Mouse (Mus musculus): ENCODE results near the gene Lrit2. TPM values are rescaled to one million over a fixed set of nuclear protein-coding genes. Genes with fewer than 3 reads are reported as not detected.

The Lrit2 gene
- not detected in 2 replicates for polyA plus RNA-seq (2014; fragmentation: Nextera tagmentation; extraction: Ambion mirVana)

DNA sequence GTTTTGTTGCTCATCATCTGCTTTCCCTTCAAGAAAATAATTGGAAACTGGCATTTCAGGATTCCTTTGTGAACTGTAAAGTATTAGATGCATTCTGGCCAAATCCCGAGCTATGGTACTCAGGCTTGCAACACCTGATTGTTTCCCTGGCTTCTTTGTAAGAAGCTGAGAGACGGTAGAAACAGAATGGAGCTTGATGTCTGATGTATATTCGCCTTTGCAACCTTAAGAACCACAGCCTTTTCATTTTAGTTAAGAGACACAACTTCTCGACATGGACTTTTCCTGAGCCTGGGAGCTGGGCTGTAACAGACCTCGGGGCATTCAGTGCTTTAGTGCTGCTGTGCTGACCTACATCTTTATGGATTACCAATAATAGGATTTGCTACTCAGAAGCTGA lies at the start of gene Lrit2:
Gene Lrit2 (plus strand): TSS at position 301 of the 400 bp plus-strand sequence.
- no peak within 1 kb of the TSS for H3K4me3 ChIP-seq (ENCODE audit: low read depth, low read length)
- H3K4me2 ChIP-seq: no peak within 1 kb of the TSS
- no peak within 1 kb of the TSS for H3K9ac ChIP-seq (ENCODE audit: low read depth, low read length)
- 70% methylated on average over 5 of the region's 5 CpGs for WGBS (ENCODE audit: insufficient replicate concordance)
- H3K27me3 ChIP-seq (ENCODE audit: control insufficient read depth, insufficient read depth, low read length): no peaks in the 10 kb centered on the region
- no peak for ATAC-seq (replicated peaks; ENCODE audit: insufficient number of reproducible peaks, low FRiP score, low TSS enrichment)
- no peak within 1 kb of the TSS for H3K27ac ChIP-seq (ENCODE audit: low read depth, low read length)
- no peaks in the 10 kb centered on the region for H3K4me1 ChIP-seq (ENCODE audit: control insufficient read depth, insufficient read depth, low read length)
- no peaks in the 10 kb centered on the region for H3K9me3 ChIP-seq (replicated peaks; ENCODE audit: control insufficient read depth, low read length)
- H3K36me3 ChIP-seq (ENCODE audit: control insufficient read depth, insufficient read depth, low read length): no peaks in the 10 kb centered on the region

DNA sequence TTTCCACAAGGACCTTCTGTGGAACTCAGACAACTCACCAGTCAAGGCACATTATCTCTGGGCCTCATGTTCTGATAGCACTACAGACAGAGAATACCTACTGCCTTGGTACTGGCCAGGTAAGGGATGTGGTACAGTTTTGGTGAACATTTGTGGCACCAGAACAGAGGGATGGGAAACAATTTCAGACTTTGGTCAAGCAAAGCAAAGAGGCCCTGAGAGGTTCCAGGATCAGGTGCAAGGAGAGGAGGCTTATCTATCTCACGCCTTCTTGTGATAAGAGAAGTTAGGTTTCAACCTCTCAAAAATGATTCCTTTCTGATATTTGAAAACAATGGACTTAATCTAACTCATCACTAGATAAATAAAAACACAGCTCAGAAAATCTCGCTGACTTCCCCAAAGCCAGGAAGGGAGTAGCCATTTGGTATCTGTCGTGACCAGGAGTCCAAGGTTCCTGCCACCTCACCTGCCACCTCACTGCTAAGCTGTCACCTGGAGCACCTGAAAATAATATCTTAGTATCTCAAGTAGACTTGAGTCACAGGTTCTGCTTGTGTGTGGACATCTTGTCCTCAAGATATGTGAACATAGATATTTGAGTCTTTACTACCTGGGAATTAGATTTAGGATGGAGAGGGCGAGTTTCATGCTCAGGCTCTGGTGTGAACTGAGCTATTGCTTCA lies 40.3 kb upstream of the Lrit2 start:
- H3K27ac ChIP-seq (ENCODE audit: low read depth, low read length): no peak overlapping the region
- H3K4me3 ChIP-seq (ENCODE audit: low read depth, low read length): no peak overlapping the region
- H3K4me2 ChIP-seq: no peak overlapping the region
- H3K4me1 ChIP-seq (ENCODE audit: control insufficient read depth, insufficient read depth, low read length): no peaks in the 10 kb centered on the region
- no peaks in the 10 kb centered on the region for H3K36me3 ChIP-seq (ENCODE audit: control insufficient read depth, insufficient read depth, low read length)
- H3K9ac ChIP-seq (ENCODE audit: low read depth, low read length): no peak overlapping the region
- H3K9me3 ChIP-seq (replicated peaks; ENCODE audit: control insufficient read depth, low read length): no peaks in the 10 kb centered on the region
- ATAC-seq (replicated peaks; ENCODE audit: insufficient number of reproducible peaks, low FRiP score, low TSS enrichment): no peak
- 64% methylated on average over 4 of the region's 4 CpGs for WGBS (ENCODE audit: insufficient replicate concordance)
- no peaks in the 10 kb centered on the region for H3K27me3 ChIP-seq (ENCODE audit: control insufficient read depth, insufficient read depth, low read length)

DNA sequence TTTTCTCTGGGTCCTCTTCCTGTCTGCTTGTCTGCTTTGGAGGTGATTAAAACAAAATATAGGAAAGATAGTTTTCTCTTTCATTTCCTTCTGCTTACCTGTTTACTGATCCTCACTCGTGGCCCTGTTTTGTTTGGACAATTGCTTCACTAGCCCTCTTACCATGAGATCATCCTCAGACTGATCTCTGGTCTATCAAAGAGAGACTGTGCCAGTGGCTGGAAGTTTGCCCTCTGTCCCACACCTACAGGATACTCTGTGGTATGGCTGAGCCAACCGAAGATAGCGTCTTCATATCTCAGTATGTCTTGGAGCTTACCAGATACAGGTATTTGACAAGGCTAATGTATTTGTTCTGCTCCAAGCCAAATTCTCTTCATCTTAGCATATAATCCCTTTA lies 39.8 kb upstream of the Lrit2 start:
- no peak for ATAC-seq (replicated peaks; ENCODE audit: insufficient number of reproducible peaks, low FRiP score, low TSS enrichment)
- H3K27ac ChIP-seq (ENCODE audit: low read depth, low read length): no peak overlapping the region

DNA sequence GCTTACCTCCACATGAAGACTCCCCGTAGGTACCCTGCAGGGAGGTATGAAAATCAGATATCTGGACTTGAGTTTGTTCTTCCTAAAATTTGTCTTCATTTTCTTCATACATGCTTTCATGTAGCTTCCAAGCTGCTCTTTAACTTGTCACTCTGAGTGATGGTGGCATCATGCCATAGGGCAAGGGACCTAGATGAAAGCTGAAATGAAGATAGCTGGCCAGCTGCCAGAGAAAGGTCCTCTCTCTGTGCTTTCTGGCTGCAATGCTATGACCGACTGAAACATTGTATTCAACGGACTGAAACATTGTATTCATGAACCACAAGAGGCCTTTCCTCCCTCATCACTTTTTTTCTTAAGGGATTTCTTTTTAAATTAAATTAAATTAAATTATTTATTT lies 39.2 kb upstream of the Lrit2 start:
- H3K9ac ChIP-seq (ENCODE audit: low read depth, low read length): no peak overlapping the region
- no peak overlapping the region for H3K4me3 ChIP-seq (ENCODE audit: low read depth, low read length)
- H3K36me3 ChIP-seq (ENCODE audit: control insufficient read depth, insufficient read depth, low read length): no peaks in the 10 kb centered on the region
- no peak overlapping the region for H3K27ac ChIP-seq (ENCODE audit: low read depth, low read length)
- no peaks in the 10 kb centered on the region for H3K27me3 ChIP-seq (ENCODE audit: control insufficient read depth, insufficient read depth, low read length)
- H3K9me3 ChIP-seq (replicated peaks; ENCODE audit: control insufficient read depth, low read length): no peaks in the 10 kb centered on the region
- no peak for ATAC-seq (replicated peaks; ENCODE audit: insufficient number of reproducible peaks, low FRiP score, low TSS enrichment)
- no peak overlapping the region for H3K4me2 ChIP-seq
- WGBS (ENCODE audit: insufficient replicate concordance): 90% methylated on average over 3 of the region's 3 CpGs
- H3K4me1 ChIP-seq (ENCODE audit: control insufficient read depth, insufficient read depth, low read length): no peaks in the 10 kb centered on the region

More for the DNA sequence above, 39.8 kb upstream of the Lrit2 start:
- Histone ChIP-seq H3K9ac (ENCODE audit: low read depth, low read length) (no peak overlapping the region), H3K4me2 (no peak overlapping the region), H3K9me3 (replicated peaks; ENCODE audit: control insufficient read depth, low read length) (no peaks in the 10 kb centered on the region), H3K4me3 (ENCODE audit: low read depth, low read length) (no peak overlapping the region), H3K27me3 (ENCODE audit: control insufficient read depth, insufficient read depth, low read length) (no peaks in the 10 kb centered on the region), H3K4me1 (ENCODE audit: control insufficient read depth, insufficient read depth, low read length) (no peaks in the 10 kb centered on the region), H3K36me3 (ENCODE audit: control insufficient read depth, insufficient read depth, low read length) (no peaks in the 10 kb centered on the region)
- WGBS (ENCODE audit: insufficient replicate concordance): 85% methylated on average over 3 of the region's 3 CpGs

DNA sequence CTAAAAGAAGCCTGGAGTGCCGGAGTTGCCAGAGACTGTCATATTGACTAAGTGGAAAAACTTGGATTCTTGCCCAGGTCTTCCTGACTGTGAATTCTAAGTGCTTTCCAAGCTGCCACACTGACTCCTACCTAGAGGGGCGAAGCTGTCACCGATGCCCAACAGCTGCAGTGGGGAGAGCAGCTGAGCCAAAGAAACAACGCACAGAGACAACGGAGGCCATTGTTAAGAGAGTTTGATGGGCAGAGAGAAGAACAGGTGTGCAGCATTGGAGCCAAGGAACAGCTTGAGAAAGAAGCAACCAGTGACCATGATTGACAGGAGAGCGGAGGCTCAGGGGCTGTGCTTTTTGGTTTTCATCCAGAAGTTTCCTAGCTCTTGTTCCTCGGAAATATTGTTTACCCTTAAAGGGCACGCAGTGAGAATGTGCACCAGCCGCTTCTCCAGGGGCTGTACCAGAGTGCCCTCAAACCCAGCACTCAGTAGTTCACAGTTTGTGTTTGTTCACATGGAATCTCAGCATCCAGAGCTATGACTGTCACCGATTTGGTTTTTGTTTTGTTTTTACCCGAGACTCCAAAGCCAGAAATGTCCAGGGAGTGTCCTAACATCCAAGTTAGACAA lies 35.1 kb upstream of the Lrit2 start:
- H3K9ac ChIP-seq (ENCODE audit: low read depth, low read length): no peak overlapping the region
- H3K4me2 ChIP-seq: no peak overlapping the region
- H3K4me3 ChIP-seq (ENCODE audit: low read depth, low read length): no peak overlapping the region
- H3K36me3 ChIP-seq (ENCODE audit: control insufficient read depth, insufficient read depth, low read length): no peaks in the 10 kb centered on the region
- H3K27ac ChIP-seq (ENCODE audit: low read depth, low read length): no peak overlapping the region
- ATAC-seq (replicated peaks; ENCODE audit: insufficient number of reproducible peaks, low FRiP score, low TSS enrichment): no peak
- H3K4me1 ChIP-seq (ENCODE audit: control insufficient read depth, insufficient read depth, low read length): no peaks in the 10 kb centered on the region
- no peaks in the 10 kb centered on the region for H3K27me3 ChIP-seq (ENCODE audit: control insufficient read depth, insufficient read depth, low read length)
- H3K9me3 ChIP-seq (replicated peaks; ENCODE audit: control insufficient read depth, low read length): no peaks in the 10 kb centered on the region
- WGBS (ENCODE audit: insufficient replicate concordance): 80% methylated on average over 11 of the region's 11 CpGs

DNA sequence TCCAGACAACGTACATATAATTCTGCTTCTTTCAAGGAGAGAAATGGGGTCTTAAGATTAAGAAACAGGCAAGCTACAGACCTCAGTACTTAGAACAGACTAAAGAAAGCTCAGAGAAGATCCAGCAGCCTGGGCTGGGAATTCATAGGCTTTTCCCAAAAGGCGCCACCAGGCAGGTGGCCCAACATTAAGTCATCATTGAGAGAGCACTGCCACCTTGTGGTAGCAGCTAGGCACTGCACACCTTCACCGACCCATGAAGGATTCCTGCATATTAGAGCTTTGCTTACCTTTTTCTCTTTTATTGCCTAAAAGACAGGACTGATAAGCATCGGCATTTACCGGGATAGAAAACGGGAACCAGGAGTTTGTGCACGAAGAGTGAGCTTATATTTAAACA lies 34.5 kb upstream of the Lrit2 start:
- Histone ChIP-seq H3K27ac (ENCODE audit: low read depth, low read length) (no peak overlapping the region), H3K9ac (ENCODE audit: low read depth, low read length) (no peak overlapping the region), H3K4me2 (no peak overlapping the region), H3K9me3 (replicated peaks; ENCODE audit: control insufficient read depth, low read length) (no peaks in the 10 kb centered on the region), H3K36me3 (ENCODE audit: control insufficient read depth, insufficient read depth, low read length) (no peaks in the 10 kb centered on the region), H3K4me1 (ENCODE audit: control insufficient read depth, insufficient read depth, low read length) (no peaks in the 10 kb centered on the region), H3K4me3 (ENCODE audit: low read depth, low read length) (no peak overlapping the region), H3K27me3 (ENCODE audit: control insufficient read depth, insufficient read depth, low read length) (no peaks in the 10 kb centered on the region)
- no peak for ATAC-seq (replicated peaks; ENCODE audit: insufficient number of reproducible peaks, low FRiP score, low TSS enrichment)
- WGBS (ENCODE audit: insufficient replicate concordance): 14% methylated on average over 7 of the region's 7 CpGs

DNA sequence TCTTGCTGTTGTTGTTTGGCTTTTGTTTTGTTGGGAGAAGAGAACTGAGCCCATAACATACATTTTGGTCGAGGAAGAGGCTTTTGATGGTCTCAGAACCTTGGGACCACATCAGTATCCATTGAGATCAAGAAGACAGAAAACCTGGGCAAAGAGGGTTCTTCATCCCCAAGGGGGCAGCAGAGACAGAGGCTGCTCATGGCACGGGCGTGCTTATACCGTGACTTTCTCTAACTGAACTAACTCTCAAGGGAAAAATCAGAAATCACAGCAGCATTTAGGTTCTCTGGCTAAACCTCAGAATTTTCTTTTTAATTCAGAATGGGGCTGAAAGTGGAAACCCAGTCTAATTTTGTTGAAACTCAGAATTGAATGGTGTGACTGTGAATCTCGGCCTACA lies 33.3 kb upstream of the Lrit2 start:
- H3K9ac ChIP-seq (ENCODE audit: low read depth, low read length): no peak overlapping the region
- 39% methylated on average over 5 of the region's 5 CpGs for WGBS (ENCODE audit: insufficient replicate concordance)

DNA sequence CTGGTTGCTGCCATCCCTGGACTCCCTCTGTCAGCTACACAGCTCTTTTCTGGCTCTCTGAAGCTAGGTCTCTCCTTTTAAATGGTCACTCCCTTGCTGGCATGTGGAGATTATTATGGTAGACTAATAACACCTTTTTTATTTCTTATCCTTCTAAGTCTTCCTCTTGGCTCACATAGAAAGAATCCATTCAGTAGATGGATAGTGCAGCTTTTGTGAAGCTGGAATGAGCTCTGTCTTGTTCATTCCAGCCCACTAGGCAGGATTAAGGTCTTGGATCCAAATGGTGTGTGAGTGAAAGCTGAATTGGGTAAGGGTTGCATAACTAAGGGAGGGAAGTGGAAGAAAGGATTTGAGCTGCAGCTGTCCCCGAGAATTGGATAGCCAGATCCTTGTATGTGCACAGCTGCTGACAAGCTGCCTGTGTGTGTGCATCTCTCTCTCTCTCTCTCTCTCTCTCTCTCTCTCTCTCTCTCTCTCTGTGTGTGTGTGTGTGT lies 18.8 kb upstream of the Lrit2 start, which contains the start of gene Rgr:
Gene Rgr (minus strand): TSS at position 51 of the 497 bp plus-strand sequence.
- H3K27ac ChIP-seq (ENCODE audit: low read depth, low read length): no peak within 1 kb of the TSS
- WGBS (ENCODE audit: insufficient replicate concordance): 45% methylated on average over 1 of the region's 1 CpGs
- ATAC-seq (replicated peaks; ENCODE audit: insufficient number of reproducible peaks, low FRiP score, low TSS enrichment): no peak

More for the DNA sequence above, 33.3 kb upstream of the Lrit2 start:
- H3K4me3 ChIP-seq (ENCODE audit: low read depth, low read length): no peak overlapping the region
- no peaks in the 10 kb centered on the region for H3K4me1 ChIP-seq (ENCODE audit: control insufficient read depth, insufficient read depth, low read length)
- H3K27me3 ChIP-seq (ENCODE audit: control insufficient read depth, insufficient read depth, low read length): no peaks in the 10 kb centered on the region
- H3K27ac ChIP-seq (ENCODE audit: low read depth, low read length): no peak overlapping the region
- H3K4me2 ChIP-seq: no peak overlapping the region
- no peak for ATAC-seq (replicated peaks; ENCODE audit: insufficient number of reproducible peaks, low FRiP score, low TSS enrichment)
- H3K36me3 ChIP-seq (ENCODE audit: control insufficient read depth, insufficient read depth, low read length): no peaks in the 10 kb centered on the region
- H3K9me3 ChIP-seq (replicated peaks; ENCODE audit: control insufficient read depth, low read length): no peaks in the 10 kb centered on the region

More for the DNA sequence above, 18.8 kb upstream of the Lrit2 start, which contains the start of gene Rgr:
- Histone ChIP-seq H3K36me3 (ENCODE audit: control insufficient read depth, insufficient read depth, low read length) (no peaks in the 10 kb centered on the region), H3K4me3 (ENCODE audit: low read depth, low read length) (no peak within 1 kb of the TSS), H3K9ac (ENCODE audit: low read depth, low read length) (no peak within 1 kb of the TSS), H3K27me3 (ENCODE audit: control insufficient read depth, insufficient read depth, low read length) (no peaks in the 10 kb centered on the region), H3K4me2 (no peak within 1 kb of the TSS), H3K4me1 (ENCODE audit: control insufficient read depth, insufficient read depth, low read length) (no peaks in the 10 kb centered on the region), H3K9me3 (replicated peaks; ENCODE audit: control insufficient read depth, low read length) (no peaks in the 10 kb centered on the region)

Measured in heart, embryonic 11.5 days (tissue).